In genomic region chr2:45110757-45111411, GRCm38 (mm10) we compare ENCODE assay signal across 8 mouse cellular contexts. TPM values are rescaled to one million over a fixed set of nuclear protein-coding genes. Genes with fewer than 3 reads are reported as not detected.
A peak's percentile ranks its signal among the peaks of the same experiment; 100 is the strongest.
DNase-seq lines count a peak whose midpoint lies in the region; ATAC-seq and TF ChIP-seq lines count a peak whose summit lies in the region.

No protein-coding gene starts in this region.

- no peaks in the 10 kb centered on the region for H3K9me3 ChIP-seq in forebrain, embryonic 10.5 days
- no peaks in the 10 kb centered on the region for H3K9me3 ChIP-seq in limb, embryonic 14.5 days (ENCODE audit: control insufficient read depth, low read length)
- no peaks in the 10 kb centered on the region for H3K9me3 ChIP-seq in midbrain, embryonic 14.5 days (ENCODE audit: control insufficient read depth, low read length)

- under 1% methylated on average over 20 of the region's 20 CpGs for WGBS in forebrain, embryonic 10.5 days
- under 1% methylated on average over 20 of the region's 20 CpGs for WGBS in limb, embryonic 14.5 days
- WGBS in midbrain, embryonic 14.5 days: under 1% methylated on average over 20 of the region's 20 CpGs

- H3K4me2 ChIP-seq in limb, embryonic 14.5 days (replicated peaks; ENCODE audit: low read depth, low read length, severe bottlenecking): peak overlapping the region; percentile 88
- H3K4me2 ChIP-seq in midbrain, embryonic 14.5 days (ENCODE audit: low read length): peak overlapping the region; percentile 80

- ATAC-seq in hematopoietic stem cell, adult 5-6 weeks (replicated peaks in 1 of 2; ENCODE audit: insufficient read depth in 1 of 2, low FRiP score in 2 of 2, low TSS enrichment in 1 of 2, low read depth in 1 of 2, poor library complexity in 2 of 2, severe bottlenecking in 2 of 2): peak; percentile 9 to 34; a peak in 3 of 4 replicates
- ATAC-seq in limb, embryonic 14.5 days (ENCODE audit: low FRiP score, low read depth): peak; percentile 17; the same call in 1 of the 2 replicates
- peak; percentile 24 for ATAC-seq in midbrain, embryonic 14.5 days (ENCODE audit: low FRiP score, low TSS enrichment)

- peaks cover 77% of the 10 kb centered on the region for H3K4me1 ChIP-seq in forebrain, embryonic 10.5 days
- no peaks in the 10 kb centered on the region for H3K4me1 ChIP-seq in limb, embryonic 14.5 days (ENCODE audit: control insufficient read depth, insufficient read depth, low read length)
- H3K4me1 ChIP-seq in midbrain, embryonic 14.5 days (ENCODE audit: control insufficient read depth, insufficient read depth, low read length): peaks cover 38% of the 10 kb centered on the region

- H3K27me3 ChIP-seq in forebrain, embryonic 10.5 days (ENCODE audit: poor library complexity, severe bottlenecking): peaks cover 3% of the 10 kb centered on the region; the same call in 1 of the 2 replicates
- peaks cover 57% of the 10 kb centered on the region for H3K27me3 ChIP-seq in limb, embryonic 14.5 days (ENCODE audit: control insufficient read depth, insufficient read depth, low read length)
- no peaks in the 10 kb centered on the region for H3K27me3 ChIP-seq in midbrain, embryonic 14.5 days (ENCODE audit: control insufficient read depth, insufficient read depth, low read length)

- TF ChIP-seq POLR2A in limb, embryonic 14.5 days (IDR thresholded peaks at IDR 0.05; ENCODE audit: borderline replicate concordance, extremely low read depth, insufficient read depth, insufficient read length): no peak

- no peaks in the 10 kb centered on the region for H3K36me3 ChIP-seq in forebrain, embryonic 10.5 days (replicated peaks)
- no peaks in the 10 kb centered on the region for H3K36me3 ChIP-seq in limb, embryonic 14.5 days (ENCODE audit: control insufficient read depth, insufficient read depth, low read length)
- H3K36me3 ChIP-seq in midbrain, embryonic 14.5 days (ENCODE audit: control insufficient read depth, insufficient read depth, low read length): no peaks in the 10 kb centered on the region

- H3K9ac ChIP-seq in limb, embryonic 14.5 days (ENCODE audit: low read depth, low read length, severe bottlenecking): peak overlapping the region; percentile 96
- H3K9ac ChIP-seq in midbrain, embryonic 14.5 days (replicated peaks; ENCODE audit: low read length): peak overlapping the region; percentile 93

- DNase-seq in adrenal gland, adult (ENCODE audit: inconsistent age in 2 of 2, low spot score in 1 of 2): peak; percentile 68 to 91
- DNase-seq in adrenal gland, postnatal 4 days (ENCODE audit: low spot score in 2 of 2): no peak
- DNase-seq in NIH3T3 (ENCODE audit: low read depth): peak; percentile 69
- peak; percentile 66 for DNase-seq in forebrain, embryonic 10.5 days (ENCODE audit: extremely low spot score, low spot score)
- DNase-seq in limb, embryonic 14.5 days (ENCODE audit: low spot score): peak; percentile 74
- DNase-seq in midbrain, embryonic 14.5 days: peak; percentile 79
- DNase-seq in testis, postnatal 10 days (ENCODE audit: low spot score): peak; percentile 75

- H3K27ac ChIP-seq in forebrain, embryonic 10.5 days: peak overlapping the region; percentile 100
- peak overlapping the region; percentile 91 for H3K27ac ChIP-seq in limb, embryonic 14.5 days (replicated peaks; ENCODE audit: low read depth, low read length)
- H3K27ac ChIP-seq in midbrain, embryonic 14.5 days (replicated peaks; ENCODE audit: low read depth, low read length): peak overlapping the region; percentile 97

- peak overlapping the region; percentile 99 for H3K4me3 ChIP-seq in forebrain, embryonic 10.5 days
- H3K4me3 ChIP-seq in limb, embryonic 14.5 days (replicated peaks; ENCODE audit: low read length): peak overlapping the region; percentile 72
- peak overlapping the region; percentile 80 for H3K4me3 ChIP-seq in midbrain, embryonic 14.5 days (replicated peaks; ENCODE audit: low read depth, low read length)

RNA-seq across cellular contexts. Expression of gene Zeb2, which starts 6.3 kb away (rescaled TPM):
- 100 to 1,000 TPM; 169 to 173 TPM for total RNA-seq in adrenal gland, postnatal 4 days (2021)
- polyA plus RNA-seq in forebrain, embryonic 10.5 days (2016; fragmentation: Nextera tagmentation; extraction: Ambion mirVana): 30.2 and 30.4 TPM in 2 replicates
- 71.9 and 80.3 TPM in 2 replicates for total RNA-seq in hematopoietic stem cell, adult 5-6 weeks (2017)
- polyA plus RNA-seq in limb, embryonic 14.5 days (2012; rRNA removed): 25.2 and 27.2 TPM in 2 replicates
- polyA plus RNA-seq in limb, embryonic 14.5 days (2014; fragmentation: Nextera tagmentation; extraction: Ambion mirVana): 39.8 and 43.9 TPM in 2 replicates
- polyA plus RNA-seq in midbrain, embryonic 14.5 days (2014; fragmentation: Nextera tagmentation; extraction: Ambion mirVana): 25.5 and 32.3 TPM in 2 replicates

Comparison
In these comparisons a context has a peak if more than half of its experiments do, and no peak if none do; other contexts are left out.
1. DNase-seq: peak in adrenal gland, adult (2 of 2), NIH3T3 (single experiment), forebrain, embryonic 10.5 days (single experiment), limb, embryonic 14.5 days (single experiment), midbrain, embryonic 14.5 days (single experiment) and testis, postnatal 10 days (single experiment); none in adrenal gland, postnatal 4 days (0 of 2).
2. Peak in every context shown above with its lines, with median percentiles within 50 percentile points of each other: H3K27ac ChIP-seq, H3K4me3 ChIP-seq and ATAC-seq.